Mouse (Mus musculus) lung, adult 18-20 months (tissue): ENCODE data around the gene Adal.
"Not testable (repeated sequence)": the region's sequence is repeated elsewhere in the genome, so short reads cannot be mapped to it uniquely, and the experiment has no call there.

Experiments used
- DNase-seq, 2 experiments: peaks; one replicate each; pipeline ENCODE4 v3.0.0; 2022; ENCODE audit warnings: mixed read lengths in 2 of 2

Gene Adal

GRCm38 (mm10) chr2:121140018-121140882, at the start of gene Adal, which contains the start of gene Lcmt2:
TSS of gene Adal (plus strand) at chr2:121140428.
TSS of gene Lcmt2 (minus strand) at chr2:121140653.
- peak; percentile 89 for DNase-seq

- DNase-seq = peak; percentile 43 to 63
These were observed 38.2 kb upstream of the Adal start for GRCm38 (mm10) chr2:121102051-121102450.

- peak in 1 of 2 experiments; percentile 17 for DNase-seq
These were observed 34.3 kb upstream of the Adal start for GRCm38 (mm10) chr2:121105940-121106339.

GRCm38 (mm10) chr2:121109695-121110094, 30.5 kb upstream of the Adal start, which contains the start of gene Tgm7:
TSS of gene Tgm7 (minus strand) at chr2:121109795.
- DNase-seq = no peak

- DNase-seq = no peak
These were observed 24.8 kb upstream of the Adal start for GRCm38 (mm10) chr2:121115418-121115817.

- peak; percentile 26 to 40 for DNase-seq
These were observed 21.0 kb upstream of the Adal start for GRCm38 (mm10) chr2:121119260-121119659.

GRCm38 (mm10) chr2:121126302-121126701, 13.9 kb upstream of the Adal start:
- DNase-seq = not testable (repeated sequence)

GRCm38 (mm10) chr2:121127536-121127935, 12.7 kb upstream of the Adal start:
- no peak for DNase-seq

- no peak for DNase-seq
These were observed 11.2 kb upstream of the Adal start for GRCm38 (mm10) chr2:121128865-121129620.

- no peak for DNase-seq
These were observed 7.4 kb upstream of the Adal start for GRCm38 (mm10) chr2:121132822-121133221.

- DNase-seq = peak in 1 of 2 experiments; percentile 19
These were observed 2.9 kb upstream of the Adal start for GRCm38 (mm10) chr2:121137371-121137770.

- DNase-seq = peak; percentile 54 to 75
These were observed 786 bp upstream of the Adal start for GRCm38 (mm10) chr2:121139266-121140017.

- DNase-seq = no peak
These were observed 1.2 kb downstream of the Adal start for GRCm38 (mm10) chr2:121141216-121142035.

- no peak for DNase-seq
These were observed 2.2 kb downstream of the Adal start for GRCm38 (mm10) chr2:121142415-121142814.

- DNase-seq = no peak
These were observed 9.5 kb downstream of the Adal start for GRCm38 (mm10) chr2:121149679-121150078.

GRCm38 (mm10) chr2:121153100-121153499, 12.9 kb downstream of the Adal start:
- no peak for DNase-seq

- no peak for DNase-seq
These were observed 28.9 kb downstream of the Adal start for GRCm38 (mm10) chr2:121169173-121169572.

- DNase-seq = peak; percentile 54 to 55
These were observed 29.7 kb downstream of the Adal start for GRCm38 (mm10) chr2:121169902-121170301.

GRCm38 (mm10) chr2:121170481-121170971, 30.3 kb downstream of the Adal start, which contains the start of gene Tubgcp4:
TSS of gene Tubgcp4 (plus strand) at chr2:121170654.
- peak; percentile 60 to 66 for DNase-seq

- DNase-seq = peak; percentile 89 to 92
These were observed 30.9 kb downstream of the Adal start, which contains the start of gene Zscan29 for GRCm38 (mm10) chr2:121170980-121171742. TSS of gene Zscan29 (minus strand) at chr2:121171125.
